Mouse (Mus musculus): ENCODE data around the gene Map4k4. TPM values are rescaled to one million over a fixed set of nuclear protein-coding genes. Genes with fewer than 3 reads are reported as not detected.

Gene Map4k4
- total RNA-seq, 2 experiments from 2014 or later = 15.2 to 20.9 TPM

Other genes with a start within 250 kb of the Map4k4 start
- gene Creg2, start 249.4 kb upstream of the Map4k4 start, total RNA-seq (2021) = under 1 TPM in 1 of 2 experiments, not detected in 1; 0.02 TPM
- gene Rfx8, start 179.9 kb upstream of the Map4k4 start, total RNA-seq (2021) = not detected
- gene Gm3646, start 95.6 kb upstream of the Map4k4 start, total RNA-seq (2021) = not detected
- 1 to 10 TPM in 1 of 2 experiments, under 1 TPM in 1; 0.50 to 1.0 TPM for gene Il1r2, start 173.2 kb downstream of the Map4k4 start, total RNA-seq (2021)